Mouse (Mus musculus) brain, embryonic 18.5 days (tissue): ENCODE data around the gene Tpm1.

Experiments
- DNase-seq: peaks from one replicate; pipeline ENCODE4 v3.0.0-alpha.2; 2012; ENCODE audit warnings: low read depth, low spot score

Gene Tpm1

GRCm38 (mm10) chr9:67049086-67049824 lies at the start of gene Tpm1:
Gene Tpm1 (minus strand): TSS chr9:67049406.
- no peak for DNase-seq

DNA sequence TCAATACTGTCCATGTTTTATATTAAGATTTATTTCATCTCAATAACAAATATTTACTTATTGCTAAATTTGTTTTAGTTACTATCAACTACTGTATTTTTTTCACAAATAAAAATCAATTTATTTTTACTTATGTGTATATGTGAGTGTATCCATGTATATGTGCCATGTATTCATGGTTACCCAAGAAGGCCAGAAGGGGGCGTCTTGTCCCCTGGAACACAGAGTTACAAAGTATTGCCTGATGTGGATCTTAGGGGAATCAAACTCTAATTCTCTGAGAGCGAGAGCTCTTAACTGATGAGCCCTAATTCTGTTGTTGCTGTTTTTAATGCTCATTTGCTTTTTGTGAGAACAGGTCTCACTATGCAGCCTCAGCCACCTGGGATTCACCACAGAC lies 45.2 kb upstream of the Tpm1 start:
- no peak for DNase-seq

GRCm38 (mm10) chr9:67092210-67092609 lies 43.0 kb upstream of the Tpm1 start:
- DNase-seq: no peak

DNA sequence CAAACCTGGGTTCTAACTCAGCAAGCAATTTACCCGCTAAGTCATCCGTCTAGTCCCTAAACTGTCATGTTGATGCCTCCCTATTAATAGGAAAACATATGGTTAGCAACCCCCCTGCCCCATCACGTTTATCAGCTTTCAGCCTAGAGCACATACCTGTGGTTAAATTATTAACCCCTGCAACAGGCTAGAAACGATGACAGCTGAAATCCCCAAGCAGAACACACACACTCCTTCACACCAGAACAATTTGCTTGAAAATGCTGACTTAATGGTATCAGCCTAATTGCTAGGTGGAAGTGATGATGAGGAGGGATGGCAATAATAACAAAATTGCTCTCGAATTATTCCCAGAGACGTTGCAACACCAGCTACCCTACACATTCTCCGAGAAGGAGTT lies 42.4 kb upstream of the Tpm1 start:
- no peak for DNase-seq

DNA sequence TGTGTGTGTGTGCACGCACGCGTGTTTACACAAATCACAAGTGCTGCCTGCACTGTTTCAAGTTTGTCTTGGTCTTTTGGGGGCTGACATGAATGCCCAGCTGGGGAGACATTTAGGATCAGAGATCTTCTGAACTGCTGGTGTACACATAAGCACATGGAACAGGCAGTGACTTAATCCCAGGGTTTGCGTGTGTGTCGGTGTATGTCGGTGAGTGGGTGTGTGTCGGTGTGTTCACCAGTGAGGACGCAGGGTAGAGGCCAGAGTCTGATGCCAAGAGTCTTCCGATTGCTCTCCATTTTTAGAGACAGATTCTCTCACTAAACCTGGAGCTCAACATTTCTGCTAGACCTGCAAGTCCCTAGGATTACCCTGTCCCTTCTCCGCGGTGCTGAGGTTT lies 41.9 kb upstream of the Tpm1 start:
- DNase-seq: no peak

GRCm38 (mm10) chr9:67090633-67091045 lies 41.4 kb upstream of the Tpm1 start:
- DNase-seq: no peak

- DNase-seq: no peak
Measured at GRCm38 (mm10) chr9:67089167-67089566, 40.0 kb upstream of the Tpm1 start.

- DNase-seq: no peak
Measured at GRCm38 (mm10) chr9:67083801-67084200, 34.6 kb upstream of the Tpm1 start.

DNA sequence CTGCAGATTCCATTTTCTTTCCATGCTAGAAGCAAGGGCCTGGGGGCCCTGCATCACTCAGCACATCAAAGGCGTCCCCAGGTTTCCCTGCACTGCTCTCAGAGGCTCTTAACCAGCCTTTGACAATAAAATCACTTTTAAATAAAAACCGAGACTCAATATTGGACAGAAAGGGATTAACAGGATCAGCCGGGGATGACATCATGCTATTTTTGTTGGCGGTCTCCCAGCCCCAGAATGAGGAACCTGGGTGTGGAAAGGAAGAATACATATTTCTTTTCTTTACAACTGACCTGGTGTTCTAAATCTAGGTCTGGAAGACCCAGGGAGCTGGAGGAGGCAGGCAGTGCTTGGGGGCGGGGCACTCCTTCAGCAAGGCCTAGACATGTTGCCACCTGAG lies 32.5 kb upstream of the Tpm1 start:
- no peak for DNase-seq

- DNase-seq: no peak
Measured at GRCm38 (mm10) chr9:67077658-67078319, 28.6 kb upstream of the Tpm1 start.

DNA sequence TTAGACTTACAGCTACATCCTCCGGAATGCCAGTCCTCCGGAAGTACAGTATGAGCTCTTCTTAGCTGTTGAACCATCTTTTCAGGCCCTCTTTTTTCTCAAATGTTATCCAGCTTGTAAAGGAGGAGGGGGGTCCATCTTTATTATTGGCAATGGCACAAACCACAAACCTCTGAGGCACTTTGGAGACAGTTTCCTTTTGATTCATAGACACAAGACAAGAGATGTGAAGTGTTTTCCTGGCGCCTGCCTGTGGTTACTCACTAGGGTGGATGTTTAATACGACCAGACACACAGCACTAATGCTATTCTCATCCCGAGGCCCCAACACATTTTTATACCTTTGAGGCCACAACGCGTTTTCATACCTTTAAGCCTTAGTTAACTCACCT lies 28.1 kb upstream of the Tpm1 start:
- DNase-seq: no peak

DNA sequence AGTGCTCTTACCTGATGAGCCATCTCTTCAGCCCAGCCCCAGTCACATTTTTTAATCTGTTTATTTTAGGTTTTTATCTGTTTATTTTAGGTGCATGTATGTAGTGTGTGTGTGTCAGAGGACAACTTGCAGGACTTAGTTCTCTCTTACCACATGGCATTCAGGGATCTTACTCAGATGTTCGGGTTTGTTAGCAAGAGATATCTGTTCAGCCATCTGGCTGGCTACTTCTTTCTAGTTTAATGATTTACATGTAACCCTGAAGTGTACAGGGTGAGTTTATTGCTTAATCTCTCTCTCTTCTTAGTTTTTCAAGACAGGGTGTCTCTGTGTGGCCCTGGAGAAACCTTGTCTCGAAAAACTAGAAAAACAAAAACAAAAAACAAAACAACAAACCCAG lies 23.0 kb upstream of the Tpm1 start:
- no peak for DNase-seq

DNA sequence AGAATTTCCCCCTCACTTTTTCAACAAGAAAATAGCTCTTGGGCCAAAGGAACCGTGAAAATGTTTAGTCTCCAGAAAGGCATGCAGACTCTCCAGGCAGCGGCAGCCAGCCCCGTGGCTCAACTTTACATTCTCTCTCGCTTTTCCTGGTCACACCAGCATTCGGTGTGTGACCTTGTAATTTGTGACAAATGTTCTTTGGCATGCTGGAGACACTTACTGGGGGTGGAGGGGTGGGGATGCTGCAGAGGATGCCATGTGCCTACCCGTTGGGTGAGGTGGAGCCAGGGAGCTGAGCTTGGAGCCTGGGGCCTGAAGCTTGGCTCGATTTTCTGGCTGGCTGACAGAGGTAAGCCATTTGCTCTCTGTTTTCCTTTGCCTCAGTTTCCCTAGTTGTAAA lies 22.4 kb upstream of the Tpm1 start:
- no peak for DNase-seq

- DNase-seq: no peak
Measured at GRCm38 (mm10) chr9:67071103-67071502, 21.9 kb upstream of the Tpm1 start.

GRCm38 (mm10) chr9:67066616-67067015 lies 17.4 kb upstream of the Tpm1 start:
- no peak for DNase-seq

DNA sequence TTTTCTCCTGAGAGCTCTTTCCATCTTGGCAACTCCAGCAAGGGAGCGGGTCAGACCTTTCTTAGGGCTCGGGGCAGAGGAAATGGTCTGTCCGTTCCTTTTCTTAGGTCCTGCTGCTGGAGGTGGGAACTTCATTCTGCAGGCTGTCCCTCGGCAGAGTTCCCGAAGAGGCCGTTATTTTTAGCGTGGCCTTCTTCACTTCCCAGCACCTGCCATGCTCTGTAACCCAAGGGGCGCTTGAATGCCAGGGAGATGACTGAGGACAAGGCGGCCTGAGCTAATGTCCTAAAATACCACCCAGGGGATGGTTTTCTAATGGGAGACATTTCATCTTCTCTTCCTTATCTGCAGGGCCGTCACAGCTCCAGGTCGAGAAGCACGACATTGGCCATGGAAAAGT lies 10.5 kb upstream of the Tpm1 start:
- no peak for DNase-seq

DNA sequence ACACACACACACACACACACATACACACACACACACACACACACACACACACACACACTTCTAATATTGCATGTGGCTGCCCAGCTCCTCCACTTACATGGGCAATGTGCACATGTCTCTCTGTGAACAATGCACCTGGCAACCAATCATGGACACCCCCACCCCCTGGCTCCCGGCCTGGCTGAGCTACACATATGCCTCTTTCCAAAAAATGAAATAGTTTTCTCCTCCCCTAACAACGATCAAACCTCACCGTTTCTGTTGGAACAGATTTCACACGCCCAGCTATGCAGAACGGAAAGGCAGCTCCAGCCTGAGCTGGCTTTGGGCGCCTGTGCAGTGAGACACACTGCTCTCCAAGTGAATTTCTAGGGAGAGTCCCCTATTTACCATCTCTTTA lies 9.2 kb upstream of the Tpm1 start:
- DNase-seq: no peak

- DNase-seq: no peak
Measured at GRCm38 (mm10) chr9:67050736-67051337, 1.6 kb upstream of the Tpm1 start.

GRCm38 (mm10) chr9:67049836-67050235 lies 630 bp upstream of the Tpm1 start:
- DNase-seq: no peak

GRCm38 (mm10) chr9:67048483-67049085 lies 622 bp downstream of the Tpm1 start:
- DNase-seq: no peak

- DNase-seq: no peak
Measured at GRCm38 (mm10) chr9:67047606-67048482, 1.4 kb downstream of the Tpm1 start.
